ENCODE assay signal across 9 mouse cellular contexts in genomic region chr12:103322801-103323200, GRCm38 (mm10). TPM values are rescaled to one million over a fixed set of nuclear protein-coding genes. Genes with fewer than 3 reads are reported as not detected.
DNase-seq lines count a peak whose midpoint lies in the region; ATAC-seq and TF ChIP-seq lines count a peak whose summit lies in the region.
"Had no signal": no experiment of that assay in that cellular context is flagged by ENCODE, and none has a peak within 500 bp of the region (broad histone marks: within the 10 kb centered on the region; RNA-seq: fewer than 3 reads in every experiment).

No protein-coding gene starts in this region.

- no peak overlapping the region for H3K27ac ChIP-seq in kidney, adult 2 months (ENCODE audit: insufficient read depth, low read depth, low read length)
- H3K27ac ChIP-seq in kidney, embryonic 16.5 days (ENCODE audit: low read length), result no peak overlapping the region
- H3K27ac ChIP-seq in thymus, adult 2 months (ENCODE audit: control insufficient read depth, insufficient read depth, low read length), result no peak overlapping the region
- no peak overlapping the region for H3K27ac ChIP-seq in heart, embryonic 11.5 days (ENCODE audit: low read depth, low read length)

- H3K9me3 ChIP-seq in kidney, embryonic 16.5 days (ENCODE audit: low read length), result no peaks in the 10 kb centered on the region
- H3K9me3 ChIP-seq in heart, embryonic 11.5 days (replicated peaks; ENCODE audit: control insufficient read depth, low read length), result no peaks in the 10 kb centered on the region

- H3K4me2 ChIP-seq in kidney, embryonic 16.5 days (replicated peaks; ENCODE audit: low read depth, low read length), result no peak overlapping the region
- H3K4me2 ChIP-seq in heart, embryonic 11.5 days, result no peak overlapping the region

- no peak overlapping the region for H3K9ac ChIP-seq in kidney, embryonic 16.5 days (replicated peaks; ENCODE audit: low read length)
- H3K9ac ChIP-seq in heart, embryonic 11.5 days (ENCODE audit: low read depth, low read length), result no peak overlapping the region

- no peaks in the 10 kb centered on the region for H3K36me3 ChIP-seq in kidney, adult 2 months (ENCODE audit: control insufficient read depth, insufficient read depth, low read length)
- no peaks in the 10 kb centered on the region for H3K36me3 ChIP-seq in kidney, embryonic 16.5 days (ENCODE audit: insufficient read depth, low read length)
- H3K36me3 ChIP-seq in thymus, adult 2 months (ENCODE audit: control insufficient read depth, insufficient read depth, low read length), result no peaks in the 10 kb centered on the region
- H3K36me3 ChIP-seq in heart, embryonic 11.5 days (ENCODE audit: control insufficient read depth, insufficient read depth, low read length), result peaks cover 8% of the 10 kb centered on the region; the same call in 1 of the 2 replicates

- WGBS in kidney, adult 2 months, result 22% methylated on average over 3 of the region's 3 CpGs
- 23% methylated on average over 3 of the region's 3 CpGs for WGBS in kidney, embryonic 16.5 days
- WGBS in thymus, adult 2 months, result 41% methylated on average over 3 of the region's 3 CpGs
- WGBS in heart, embryonic 11.5 days (ENCODE audit: insufficient replicate concordance), result 28% methylated on average over 3 of the region's 3 CpGs

- H3K4me3 ChIP-seq in kidney, adult 2 months (ENCODE audit: insufficient read depth, low read depth, low read length), result no peak overlapping the region
- no peak overlapping the region for H3K4me3 ChIP-seq in kidney, embryonic 16.5 days (ENCODE audit: low read length)
- no peak overlapping the region for H3K4me3 ChIP-seq in thymus, adult 2 months (ENCODE audit: control insufficient read depth, insufficient read depth, low read length)
- H3K4me3 ChIP-seq in heart, embryonic 11.5 days (ENCODE audit: low read depth, low read length), result no peak overlapping the region
- H3K4me3 ChIP-seq: myocyte had no signal

- peak; percentile 79 for TF ChIP-seq CTCF in kidney, adult 2 months (conservative IDR thresholded peaks at IDR 0.05; ENCODE audit: insufficient read depth, insufficient read length, low read depth, low read length)
- no peak for TF ChIP-seq CTCF in thymus, adult 2 months (IDR thresholded peaks at IDR 0.05; ENCODE audit: borderline replicate concordance, control insufficient read depth, extremely low read depth, insufficient read depth, low read length, poor library complexity)
- peak; percentile 70; the same call in 1 of the 2 replicates for TF ChIP-seq CTCF in brain, embryonic 14.5 days (IDR thresholded peaks at IDR 0.05; ENCODE audit: borderline replicate concordance, extremely low read depth, insufficient read depth, insufficient read length)

- no peak for TF ChIP-seq POLR2A in kidney, adult 2 months (IDR thresholded peaks at IDR 0.05; ENCODE audit: low read depth, low read length)
- TF ChIP-seq POLR2A in thymus, adult 2 months (IDR thresholded peaks at IDR 0.05; ENCODE audit: control insufficient read depth, extremely low read depth, insufficient read depth, low read length, poor library complexity), result no peak
- TF ChIP-seq POLR2A in brain, embryonic 14.5 days (IDR thresholded peaks at IDR 0.05; ENCODE audit: borderline replicate concordance, extremely low read depth, insufficient read depth, insufficient read length, poor library complexity, severe bottlenecking), result no peak

- peak; percentile 47 for DNase-seq in kidney, adult 2 months
- DNase-seq in thymus, adult 2 months, result peak; percentile 48
- no peak for DNase-seq in thymus, adult 18-20 months
- peak; percentile 34 for DNase-seq in brain, embryonic 14.5 days (ENCODE audit: low read depth)
- DNase-seq in retina, embryonic 14.5 days (ENCODE audit: low spot score), result peak; percentile 64
- DNase-seq in yolk sac, embryonic 10.5 days (ENCODE audit: low spot score), result no peak

- no peak for ATAC-seq in kidney, embryonic 16.5 days (ENCODE audit: low FRiP score, low TSS enrichment)
- no peak for ATAC-seq in heart, embryonic 11.5 days (replicated peaks; ENCODE audit: insufficient number of reproducible peaks, low FRiP score, low TSS enrichment)

- peaks cover 12% of the 10 kb centered on the region for H3K4me1 ChIP-seq in kidney, adult 2 months (ENCODE audit: control insufficient read depth, insufficient read depth, low read length)
- peaks cover 4% of the 10 kb centered on the region; the same call in 1 of the 2 replicates for H3K4me1 ChIP-seq in kidney, embryonic 16.5 days (ENCODE audit: insufficient read depth, low read length)
- H3K4me1 ChIP-seq in thymus, adult 2 months (replicated peaks; ENCODE audit: control insufficient read depth, insufficient read depth, low read length), result peaks cover 17% of the 10 kb centered on the region
- H3K4me1 ChIP-seq in heart, embryonic 11.5 days (ENCODE audit: control insufficient read depth, insufficient read depth, low read length), result peaks cover 20% of the 10 kb centered on the region

- no peaks in the 10 kb centered on the region for H3K27me3 ChIP-seq in kidney, adult 2 months (replicated peaks; ENCODE audit: control insufficient read depth, insufficient read depth, low read length)
- H3K27me3 ChIP-seq in kidney, embryonic 16.5 days (ENCODE audit: insufficient read depth, low read length), result peaks cover 14% of the 10 kb centered on the region
- H3K27me3 ChIP-seq in thymus, adult 2 months (ENCODE audit: control insufficient read depth, insufficient read depth, low read length), result no peaks in the 10 kb centered on the region
- H3K27me3 ChIP-seq in heart, embryonic 11.5 days (ENCODE audit: control insufficient read depth, insufficient read depth, low read length), result peaks cover 10% of the 10 kb centered on the region; the same call in 1 of the 2 replicates

RNA-seq across cellular contexts. Expression of gene Fam181a, which starts 12.0 kb away (rescaled TPM):
- polyA plus RNA-seq in kidney, adult 2 months (2012; rRNA removed), result 0.05 and 0.08 TPM in 2 replicates
- polyA plus RNA-seq in kidney, embryonic 16.5 days (2015; fragmentation: Nextera tagmentation; extraction: Ambion mirVana), result not detected in 2 replicates
- not detected in 2 replicates for polyA plus RNA-seq in thymus, adult 2 months (2012; rRNA removed)
- polyA plus RNA-seq in brain, embryonic 14.5 days (2012; rRNA removed), result 12.3 and 16.0 TPM in 2 replicates
- polyA plus RNA-seq in heart, embryonic 11.5 days (2014; fragmentation: Nextera tagmentation; extraction: Ambion mirVana), result not detected in 2 replicates
- polyA plus RNA-seq: myocyte had no signal

RNA-seq across cellular contexts. Expression of gene Asb2, which starts 33.0 kb away (rescaled TPM):
- 6.7 and 10.7 TPM in 2 replicates for polyA plus RNA-seq in kidney, adult 2 months (2012; rRNA removed)
- 1.3 and 4.5 TPM in 2 replicates for polyA plus RNA-seq in kidney, embryonic 16.5 days (2015; fragmentation: Nextera tagmentation; extraction: Ambion mirVana)
- 31.8 and 64.7 TPM in 2 replicates for polyA plus RNA-seq in thymus, adult 2 months (2012; rRNA removed)
- polyA plus RNA-seq in brain, embryonic 14.5 days (2012; rRNA removed), result 1.2 and 1.3 TPM in 2 replicates
- 225 and 236 TPM in 2 replicates for polyA plus RNA-seq in heart, embryonic 11.5 days (2014; fragmentation: Nextera tagmentation; extraction: Ambion mirVana)

Comparison
In these comparisons a context has a peak if more than half of its experiments do, and no peak if none do; other contexts are left out.
1. DNase-seq: peak in kidney, adult 2 months (single experiment), thymus, adult 2 months (single experiment), brain, embryonic 14.5 days (single experiment) and retina, embryonic 14.5 days (single experiment); none in thymus, adult 18-20 months (0 of 2) and yolk sac, embryonic 10.5 days (single experiment).
2. RNA of gene Fam181a, which starts 12.0 kb away (polyA plus RNA-seq): 12.3 to 16.0 TPM in brain, embryonic 14.5 days; 0.05 to 0.08 TPM in kidney, adult 2 months, not detected in heart, embryonic 11.5 days, not detected in thymus, adult 2 months and not detected in kidney, embryonic 16.5 days; every median in the first group is over 10 times any median in the second.